Mouse (Mus musculus): ENCODE measurements around the gene Tceal8.

- TF ChIP-seq GATA1 (IDR thresholded peaks at IDR 0.05; ENCODE audit: borderline replicate concordance, low read length) (no peak), FLI1 (IDR thresholded peaks at IDR 0.05; ENCODE audit: low read length) (no peak)
These were observed 23.2 kb upstream of the Tceal8 start for GRCm38 (mm10) chrX:136195193-136195944.
